Mouse (Mus musculus) liver, postnatal 0 days (tissue): ENCODE measurements around the gene Akap7.

Source experiments
- CTCF ChIP-seq: sonication (generic); IDR thresholded peaks from 2 replicates; pipeline ENCODE4 v1.5.1; 2016; ENCODE audit warnings: antibody characterized with exemption, low read depth
- EP300 ChIP-seq: IDR thresholded peaks from 2 replicates; pipeline ENCODE4 v1.6.1; 2016; ENCODE audit warnings: antibody characterized with exemption, low read depth, mild to moderate bottlenecking

GRCm38 (mm10) chr10:25199510-25200353 lies 107.9 kb downstream of the Akap7 start:
- TF ChIP-seq CTCF (no peak), EP300 (no peak)
